Mouse (Mus musculus): ENCODE data around the gene Tradd. TPM values are rescaled to one million over a fixed set of nuclear protein-coding genes. Genes with fewer than 3 reads are reported as not detected.
A peak's percentile ranks its signal among the peaks of the same experiment; 100 is the strongest.

The Tradd gene
- polyA plus RNA-seq, 1 experiment, result 8.3 TPM

DNA sequence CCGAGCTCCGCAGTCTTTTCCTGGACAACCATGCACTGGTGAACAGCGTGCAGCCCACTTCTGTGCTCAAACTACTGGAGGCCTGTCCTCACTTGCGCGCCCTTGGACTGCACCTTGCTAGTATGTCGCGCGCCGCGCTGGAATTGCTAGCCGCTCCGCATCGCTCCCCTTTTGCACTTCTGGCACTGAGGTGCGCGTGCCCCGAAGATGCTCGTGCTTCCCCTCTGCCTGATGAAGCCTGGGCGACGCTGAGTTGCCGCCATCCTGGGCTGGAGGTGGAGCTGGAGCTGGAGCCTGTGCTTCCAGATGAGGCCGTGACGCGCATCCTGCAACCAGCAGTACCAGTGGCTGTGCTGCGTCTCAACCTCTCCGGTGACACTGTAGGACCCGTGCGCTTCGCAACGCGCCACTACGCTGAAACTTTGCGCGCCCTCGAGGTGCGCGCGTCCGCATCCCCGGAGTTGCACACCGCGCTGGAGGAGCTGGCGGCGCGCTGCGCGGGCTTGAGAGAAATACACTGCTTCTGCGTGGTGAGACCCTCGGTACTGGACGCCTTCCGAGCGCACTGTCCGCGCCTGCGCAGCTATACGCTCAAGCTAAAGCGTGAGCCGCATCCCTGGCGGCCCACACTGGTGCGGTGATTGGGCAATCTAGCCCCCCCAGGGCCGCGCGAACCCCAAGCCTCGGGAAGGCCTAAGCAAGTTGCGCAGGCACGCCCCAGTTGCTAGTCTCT is 4.1 kb upstream of the Tradd start:
- TF ChIP-seq POLR2A (IDR thresholded peaks at IDR 0.05; ENCODE audit: extremely low read depth, insufficient read depth, low read length), result peak; percentile 73; the same call in 1 of the 2 replicates
- no peak for TF ChIP-seq CTCF (IDR thresholded peaks at IDR 0.05; ENCODE audit: extremely low read depth, insufficient read depth, low read length)
- Histone ChIP-seq H3K27ac (ENCODE audit: insufficient read depth, low read length) (peak overlapping the region; percentile 79; the same call in 1 of the 2 replicates), H3K4me3 (ENCODE audit: insufficient read depth, low read length) (peak overlapping the region; percentile 25), H3K4me1 (ENCODE audit: control insufficient read depth, insufficient read depth, low read length) (no peaks in the 10 kb centered on the region; the same call in 1 of the 2 replicates)

DNA sequence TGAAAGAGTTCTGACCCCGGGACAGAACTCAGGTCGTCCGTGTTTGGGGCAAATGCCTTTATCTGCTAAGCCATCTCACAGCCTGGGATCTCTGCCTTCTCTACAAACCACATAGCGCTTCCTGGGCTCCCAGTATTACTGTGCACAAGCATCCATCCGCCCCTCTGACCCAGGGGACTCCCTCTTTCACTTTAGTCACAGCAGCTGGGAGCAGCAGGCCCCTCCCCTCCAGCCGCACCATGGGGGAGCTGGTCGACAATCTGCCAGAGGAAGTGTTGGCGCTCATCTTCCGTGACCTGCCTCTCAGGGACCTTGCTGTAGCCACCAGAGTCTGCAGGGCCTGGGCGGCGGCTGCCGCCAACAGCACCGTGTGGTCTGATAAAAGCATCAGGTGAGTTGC is 2.4 kb upstream of the Tradd start:
- no peak overlapping the region for H3K4me3 ChIP-seq (ENCODE audit: insufficient read depth, low read length)
- no peak for TF ChIP-seq CTCF (IDR thresholded peaks at IDR 0.05; ENCODE audit: extremely low read depth, insufficient read depth, low read length)
- TF ChIP-seq POLR2A (IDR thresholded peaks at IDR 0.05; ENCODE audit: extremely low read depth, insufficient read depth, low read length), result no peak
- H3K4me1 ChIP-seq (ENCODE audit: control insufficient read depth, insufficient read depth, low read length), result no peaks in the 10 kb centered on the region; the same call in 1 of the 2 replicates
- H3K27ac ChIP-seq (ENCODE audit: insufficient read depth, low read length), result no peak overlapping the region

DNA sequence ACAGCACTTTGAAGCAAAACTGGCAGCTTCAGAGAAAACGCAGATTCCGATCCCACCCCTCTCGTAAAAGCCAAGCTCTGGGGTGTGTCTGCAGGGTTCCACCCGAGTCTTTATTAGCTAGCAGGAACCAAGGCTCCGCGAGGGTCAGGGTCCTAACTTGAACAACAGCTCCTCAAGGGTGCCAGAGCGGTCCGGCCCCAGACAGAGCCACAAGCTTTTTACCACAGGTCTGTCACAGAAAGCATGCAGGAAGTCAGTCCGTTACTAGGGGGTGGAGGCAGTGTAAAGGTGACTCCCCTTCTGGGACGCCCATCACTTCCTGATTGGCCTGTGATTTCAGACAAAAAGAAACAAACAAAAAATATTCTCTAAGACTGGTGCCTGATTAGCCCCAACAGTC is 719 bp upstream of the Tradd start:
- Histone ChIP-seq H3K27ac (ENCODE audit: insufficient read depth, low read length) (no peak overlapping the region), H3K4me3 (ENCODE audit: insufficient read depth, low read length) (no peak overlapping the region; the same call in 1 of the 2 replicates), H3K4me1 (ENCODE audit: control insufficient read depth, insufficient read depth, low read length) (no peaks in the 10 kb centered on the region; the same call in 1 of the 2 replicates)
- no peak for TF ChIP-seq POLR2A (IDR thresholded peaks at IDR 0.05; ENCODE audit: extremely low read depth, insufficient read depth, low read length)
- no peak for TF ChIP-seq CTCF (IDR thresholded peaks at IDR 0.05; ENCODE audit: extremely low read depth, insufficient read depth, low read length)

DNA sequence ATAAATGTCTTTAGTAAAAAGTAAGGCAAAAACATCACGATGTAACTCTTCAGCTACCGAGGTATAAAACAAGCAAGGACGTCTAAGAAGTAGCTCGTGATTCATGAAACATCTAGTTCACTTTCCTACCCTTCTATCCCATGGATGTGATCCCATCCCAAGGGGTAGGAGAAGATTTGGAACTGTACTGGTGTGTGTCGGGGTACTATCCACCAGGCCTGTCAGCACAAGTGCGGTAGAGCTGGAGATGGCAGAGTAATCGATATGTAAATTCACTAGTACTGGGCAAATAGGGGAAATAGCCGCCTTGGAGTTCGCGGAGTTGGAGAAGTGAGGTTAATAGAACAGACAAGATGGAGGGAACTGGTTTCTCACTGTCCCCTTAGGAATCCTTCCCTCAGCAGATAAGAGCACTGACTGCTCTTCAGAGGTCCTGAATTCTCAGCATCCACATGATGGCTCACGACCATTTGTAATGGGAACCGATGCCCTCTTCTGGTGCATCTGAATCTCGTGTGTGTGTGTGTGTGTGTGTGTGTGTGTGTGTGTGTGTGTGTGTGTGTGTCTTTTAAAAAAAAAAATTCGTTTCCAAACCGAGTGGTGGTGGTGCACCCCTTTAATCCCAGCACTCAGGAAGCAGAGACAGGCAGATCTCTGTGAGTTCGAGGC is 1.0 kb downstream of the Tradd start:
- H3K4me1 ChIP-seq (ENCODE audit: control insufficient read depth, insufficient read depth, low read length), result no peaks in the 10 kb centered on the region
- no peak overlapping the region for H3K27ac ChIP-seq (ENCODE audit: insufficient read depth, low read length)
- TF ChIP-seq POLR2A (IDR thresholded peaks at IDR 0.05; ENCODE audit: extremely low read depth, insufficient read depth, low read length) (no peak), CTCF (IDR thresholded peaks at IDR 0.05; ENCODE audit: extremely low read depth, insufficient read depth, low read length) (no peak)
- no peak overlapping the region; the same call in 1 of the 2 replicates for H3K4me3 ChIP-seq (ENCODE audit: insufficient read depth, low read length)

DNA sequence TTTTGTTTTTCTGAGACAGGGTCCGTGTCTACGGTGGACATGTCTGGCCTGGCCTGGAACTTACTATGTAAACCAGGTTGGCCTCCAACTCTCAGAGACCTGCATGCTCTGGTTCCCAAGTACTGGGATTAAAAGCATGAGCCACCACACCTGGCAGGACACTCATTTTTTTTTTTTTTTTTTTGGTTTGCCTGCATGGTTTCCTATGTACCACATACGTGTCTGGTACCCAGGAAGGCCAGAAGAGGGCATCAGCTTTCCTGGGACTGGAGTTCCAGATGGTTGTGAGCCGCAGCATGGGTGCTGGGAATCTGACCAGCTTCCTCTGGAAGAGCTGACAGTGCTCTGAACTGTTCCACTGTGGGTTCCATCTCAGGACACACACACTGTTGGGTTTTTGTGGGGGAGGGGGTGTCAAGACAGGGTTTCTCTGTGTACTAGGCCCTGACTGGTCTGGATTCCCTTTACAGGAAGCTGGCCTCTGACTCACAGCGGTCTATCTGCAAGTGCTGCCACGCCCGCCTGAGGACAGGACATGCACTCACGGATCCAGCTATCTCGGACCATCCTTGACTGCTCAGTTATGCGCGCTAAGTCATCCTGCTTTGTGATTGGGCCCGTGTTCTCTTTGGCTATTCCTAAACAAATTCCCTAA is 3.0 kb downstream of the Tradd start:
- no peak overlapping the region for H3K27ac ChIP-seq (ENCODE audit: insufficient read depth, low read length)

GRCm38 (mm10) chr8:105260371-105261099 is 3.9 kb downstream of the Tradd start:
- H3K4me3 ChIP-seq (ENCODE audit: insufficient read depth, low read length), result no peak overlapping the region
- H3K4me1 ChIP-seq (ENCODE audit: control insufficient read depth, insufficient read depth, low read length), result no peaks in the 10 kb centered on the region
- H3K27ac ChIP-seq (ENCODE audit: insufficient read depth, low read length), result no peak overlapping the region
- no peak for TF ChIP-seq POLR2A (IDR thresholded peaks at IDR 0.05; ENCODE audit: extremely low read depth, insufficient read depth, low read length)
- no peak for TF ChIP-seq CTCF (IDR thresholded peaks at IDR 0.05; ENCODE audit: extremely low read depth, insufficient read depth, low read length)

More for the DNA sequence above, 3.0 kb downstream of the Tradd start:
- H3K4me3 ChIP-seq (ENCODE audit: insufficient read depth, low read length), result no peak overlapping the region
- TF ChIP-seq CTCF (IDR thresholded peaks at IDR 0.05; ENCODE audit: extremely low read depth, insufficient read depth, low read length), result no peak
- no peak for TF ChIP-seq POLR2A (IDR thresholded peaks at IDR 0.05; ENCODE audit: extremely low read depth, insufficient read depth, low read length)
- H3K4me1 ChIP-seq (ENCODE audit: control insufficient read depth, insufficient read depth, low read length), result no peaks in the 10 kb centered on the region

GRCm38 (mm10) chr8:105259721-105260320 is 4.6 kb downstream of the Tradd start:
- TF ChIP-seq POLR2A (IDR thresholded peaks at IDR 0.05; ENCODE audit: extremely low read depth, insufficient read depth, low read length) (no peak), CTCF (IDR thresholded peaks at IDR 0.05; ENCODE audit: extremely low read depth, insufficient read depth, low read length) (peak; percentile 80)
- no peaks in the 10 kb centered on the region for H3K4me1 ChIP-seq (ENCODE audit: control insufficient read depth, insufficient read depth, low read length)
- peak overlapping the region; percentile 20 for H3K4me3 ChIP-seq (ENCODE audit: insufficient read depth, low read length)
- no peak overlapping the region for H3K27ac ChIP-seq (ENCODE audit: insufficient read depth, low read length)

- TF ChIP-seq POLR2A (IDR thresholded peaks at IDR 0.05; ENCODE audit: extremely low read depth, insufficient read depth, low read length) (no peak), CTCF (IDR thresholded peaks at IDR 0.05; ENCODE audit: extremely low read depth, insufficient read depth, low read length) (no peak)
- peak overlapping the region; percentile 20 for H3K4me3 ChIP-seq (ENCODE audit: insufficient read depth, low read length)
- H3K27ac ChIP-seq (ENCODE audit: insufficient read depth, low read length), result no peak overlapping the region
- H3K4me1 ChIP-seq (ENCODE audit: control insufficient read depth, insufficient read depth, low read length), result no peaks in the 10 kb centered on the region
These were observed 5.3 kb downstream of the Tradd start for GRCm38 (mm10) chr8:105258911-105259720.
